Mouse (Mus musculus): ENCODE data around the gene Ccdc88b. TPM values are rescaled to one million over a fixed set of nuclear protein-coding genes. Genes with fewer than 3 reads are reported as not detected.

Gene Ccdc88b
- polyA plus RNA-seq, 1 experiment, result 82.5 TPM

DNA sequence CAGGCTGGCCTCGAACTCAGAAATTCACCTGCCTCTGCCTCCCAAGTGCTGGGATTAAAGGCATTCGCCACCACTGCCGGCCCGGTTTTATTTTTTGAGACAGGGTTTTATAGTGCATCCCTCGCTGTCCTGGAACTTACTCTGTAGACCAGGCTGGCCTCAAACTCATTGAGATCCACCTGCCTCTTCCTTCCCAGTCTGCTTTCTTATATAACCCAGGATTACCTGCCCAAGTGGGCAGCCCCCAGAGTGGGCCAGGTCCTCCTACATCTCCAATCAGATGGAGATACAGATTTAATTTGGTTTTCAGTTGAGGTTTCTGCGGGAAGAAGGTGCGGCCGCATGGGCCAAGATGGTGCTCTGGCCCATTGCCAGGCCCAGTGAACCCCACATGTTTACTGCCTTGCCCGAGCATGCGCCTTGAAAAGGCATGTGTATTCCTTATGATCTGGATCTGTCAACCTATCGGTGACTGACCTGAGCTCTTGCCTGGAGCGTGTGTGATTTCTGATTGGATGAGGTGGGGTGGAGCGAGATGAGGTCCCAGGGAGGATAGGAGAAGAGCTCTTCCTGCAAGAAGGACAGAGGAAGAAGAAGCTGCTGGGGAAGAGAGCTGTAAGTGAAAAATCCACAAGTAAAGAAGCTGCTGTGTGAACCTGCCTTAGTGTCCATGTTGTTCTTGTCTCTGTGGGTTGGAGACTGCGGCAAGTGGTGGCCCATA, 35.9 kb upstream of the Ccdc88b start:
- DNase-seq (ENCODE audit: low read depth in 1 of 2, low spot score in 2 of 2), result no peak
- TF ChIP-seq POLR2A (IDR thresholded peaks at IDR 0.05; ENCODE audit: low read depth, low read length) (no peak), CTCF (IDR thresholded peaks at IDR 0.05; ENCODE audit: extremely low read depth, insufficient read depth, insufficient read length, insufficient replicate concordance) (no peak)
- 97% methylated on average over 14 of the region's 14 CpGs for WGBS
- no peak overlapping the region for H3K27ac ChIP-seq (ENCODE audit: insufficient read depth, low read length)
- H3K4me3 ChIP-seq (ENCODE audit: extremely low read depth, insufficient read depth, insufficient read length), result no peak overlapping the region
- H3K27me3 ChIP-seq (ENCODE audit: control insufficient read depth, insufficient read depth, low read length), result no peaks in the 10 kb centered on the region
- no peaks in the 10 kb centered on the region for H3K4me1 ChIP-seq (ENCODE audit: control insufficient read depth, insufficient read depth, insufficient read length)
- no peaks in the 10 kb centered on the region for H3K36me3 ChIP-seq (ENCODE audit: control insufficient read depth, insufficient read depth, low read length)

DNA sequence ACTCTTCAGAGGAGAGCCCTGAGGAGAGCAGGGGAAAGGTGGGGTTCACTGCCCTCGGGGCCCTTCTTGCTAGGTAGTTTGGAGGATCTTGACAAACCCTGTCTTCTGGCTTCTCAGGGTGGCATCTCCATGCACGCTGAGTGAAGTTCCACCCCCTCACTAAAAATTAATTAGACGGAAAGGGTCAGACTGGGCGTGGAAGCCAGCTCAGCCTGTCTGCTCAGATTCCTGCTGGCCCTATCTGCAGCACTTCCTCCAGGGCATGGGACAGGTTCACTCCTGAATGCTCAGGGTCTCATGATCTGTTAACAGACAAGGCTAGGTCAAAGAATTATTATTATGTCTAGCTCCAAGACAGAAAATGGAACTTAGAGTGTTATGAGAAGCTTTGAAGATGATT, 34.5 kb upstream of the Ccdc88b start:
- no peak overlapping the region for H3K27ac ChIP-seq (ENCODE audit: insufficient read depth, low read length)
- no peak for DNase-seq (ENCODE audit: low read depth in 1 of 2, low spot score in 2 of 2)
- TF ChIP-seq POLR2A (IDR thresholded peaks at IDR 0.05; ENCODE audit: low read depth, low read length) (no peak), CTCF (IDR thresholded peaks at IDR 0.05; ENCODE audit: extremely low read depth, insufficient read depth, insufficient read length, insufficient replicate concordance) (no peak)
- H3K4me1 ChIP-seq (ENCODE audit: control insufficient read depth, insufficient read depth, insufficient read length), result no peaks in the 10 kb centered on the region
- 88% methylated on average over 4 of the region's 4 CpGs for WGBS
- no peaks in the 10 kb centered on the region for H3K36me3 ChIP-seq (ENCODE audit: control insufficient read depth, insufficient read depth, low read length)
- no peak overlapping the region for H3K4me3 ChIP-seq (ENCODE audit: extremely low read depth, insufficient read depth, insufficient read length)
- no peaks in the 10 kb centered on the region for H3K27me3 ChIP-seq (ENCODE audit: control insufficient read depth, insufficient read depth, low read length)

DNA sequence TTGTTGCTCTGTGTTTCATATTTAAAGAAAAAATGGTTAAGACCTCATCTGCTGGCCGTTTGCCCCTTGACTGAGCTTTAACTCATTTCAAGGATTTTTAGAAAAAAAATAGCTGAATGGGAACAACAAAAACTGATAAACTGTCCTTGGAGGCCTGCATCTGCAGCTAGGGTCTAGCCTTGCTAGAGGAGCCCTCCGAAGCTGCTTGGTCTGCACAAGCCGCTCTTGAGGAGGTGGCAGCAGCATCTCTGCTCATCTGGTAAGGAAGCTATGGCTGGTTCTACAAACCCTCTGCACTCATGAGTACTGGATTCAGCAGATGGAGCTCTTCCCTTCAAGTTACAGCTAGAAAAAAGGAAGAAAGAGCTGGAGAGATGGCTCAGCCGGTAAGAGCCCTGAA, 20.0 kb upstream of the Ccdc88b start:
- no peak for DNase-seq (ENCODE audit: low read depth in 1 of 2, low spot score in 2 of 2)
- Histone ChIP-seq H3K27me3 (ENCODE audit: control insufficient read depth, insufficient read depth, low read length) (no peaks in the 10 kb centered on the region), H3K36me3 (ENCODE audit: control insufficient read depth, insufficient read depth, low read length) (no peaks in the 10 kb centered on the region), H3K27ac (ENCODE audit: insufficient read depth, low read length) (no peak overlapping the region), H3K4me3 (ENCODE audit: extremely low read depth, insufficient read depth, insufficient read length) (no peak overlapping the region), H3K4me1 (ENCODE audit: control insufficient read depth, insufficient read depth, insufficient read length) (no peaks in the 10 kb centered on the region)
- WGBS, result 87% methylated on average over 4 of the region's 4 CpGs
- no peak for TF ChIP-seq POLR2A (IDR thresholded peaks at IDR 0.05; ENCODE audit: low read depth, low read length)

DNA sequence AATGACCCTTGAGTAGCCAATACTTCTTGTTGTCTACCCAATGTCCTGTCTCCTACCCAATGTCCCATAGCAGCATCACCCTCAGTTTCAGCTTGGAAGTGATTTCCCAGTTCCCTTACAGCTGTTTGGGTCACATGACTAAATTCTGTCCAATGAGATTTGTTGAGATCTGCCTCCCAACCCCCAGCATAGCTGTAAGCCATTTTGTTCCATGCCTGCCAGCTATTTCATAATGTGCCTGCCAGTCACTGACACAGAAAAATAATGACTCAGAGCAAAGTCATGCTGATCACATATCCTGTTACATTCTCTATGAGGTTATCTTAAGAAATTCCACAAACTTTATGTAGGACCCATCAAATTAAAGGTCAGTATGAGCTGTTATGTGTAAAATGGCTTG, 18.8 kb upstream of the Ccdc88b start:
- H3K4me3 ChIP-seq (ENCODE audit: extremely low read depth, insufficient read depth, insufficient read length), result no peak overlapping the region
- H3K27ac ChIP-seq (ENCODE audit: insufficient read depth, low read length), result no peak overlapping the region
- H3K4me1 ChIP-seq (ENCODE audit: control insufficient read depth, insufficient read depth, insufficient read length), result peaks cover 9% of the 10 kb centered on the region; the same call in 1 of the 2 replicates
- H3K36me3 ChIP-seq (ENCODE audit: control insufficient read depth, insufficient read depth, low read length), result no peaks in the 10 kb centered on the region
- no peaks in the 10 kb centered on the region for H3K27me3 ChIP-seq (ENCODE audit: control insufficient read depth, insufficient read depth, low read length)
- TF ChIP-seq CTCF (IDR thresholded peaks at IDR 0.05; ENCODE audit: extremely low read depth, insufficient read depth, insufficient read length, insufficient replicate concordance) (no peak), POLR2A (IDR thresholded peaks at IDR 0.05; ENCODE audit: low read depth, low read length) (no peak)
- DNase-seq (ENCODE audit: low read depth in 1 of 2, low spot score in 2 of 2), result no peak

DNA sequence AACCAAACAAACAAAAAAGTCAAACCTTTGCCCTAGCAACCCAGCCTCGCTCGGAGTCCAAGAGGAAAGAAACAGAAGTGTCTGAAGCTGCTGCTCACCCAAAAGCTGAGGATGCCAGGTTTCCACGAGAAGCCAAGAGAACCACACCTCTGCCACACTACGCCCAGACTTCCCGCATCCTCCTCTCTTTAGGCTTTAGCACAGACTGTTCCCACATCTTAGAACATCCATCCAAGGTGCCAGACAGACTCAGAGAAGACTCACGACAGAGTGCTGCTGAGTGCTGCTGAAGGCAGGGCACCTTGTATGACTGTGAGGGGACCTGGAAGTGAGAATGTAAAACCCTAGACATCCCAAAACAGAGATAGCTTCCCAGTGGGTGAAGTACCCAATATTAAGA, 17.8 kb upstream of the Ccdc88b start:
- no peak overlapping the region for H3K27ac ChIP-seq (ENCODE audit: insufficient read depth, low read length)
- H3K27me3 ChIP-seq (ENCODE audit: control insufficient read depth, insufficient read depth, low read length), result no peaks in the 10 kb centered on the region
- no peak overlapping the region for H3K4me3 ChIP-seq (ENCODE audit: extremely low read depth, insufficient read depth, insufficient read length)
- TF ChIP-seq CTCF (IDR thresholded peaks at IDR 0.05; ENCODE audit: extremely low read depth, insufficient read depth, insufficient read length, insufficient replicate concordance) (no peak), POLR2A (IDR thresholded peaks at IDR 0.05; ENCODE audit: low read depth, low read length) (no peak)
- no peak for DNase-seq (ENCODE audit: low read depth in 1 of 2, low spot score in 2 of 2)
- WGBS, result 87% methylated on average over 6 of the region's 6 CpGs
- no peaks in the 10 kb centered on the region for H3K36me3 ChIP-seq (ENCODE audit: control insufficient read depth, insufficient read depth, low read length)
- H3K4me1 ChIP-seq (ENCODE audit: control insufficient read depth, insufficient read depth, insufficient read length), result peaks cover 17% of the 10 kb centered on the region; the same call in 1 of the 2 replicates

DNA sequence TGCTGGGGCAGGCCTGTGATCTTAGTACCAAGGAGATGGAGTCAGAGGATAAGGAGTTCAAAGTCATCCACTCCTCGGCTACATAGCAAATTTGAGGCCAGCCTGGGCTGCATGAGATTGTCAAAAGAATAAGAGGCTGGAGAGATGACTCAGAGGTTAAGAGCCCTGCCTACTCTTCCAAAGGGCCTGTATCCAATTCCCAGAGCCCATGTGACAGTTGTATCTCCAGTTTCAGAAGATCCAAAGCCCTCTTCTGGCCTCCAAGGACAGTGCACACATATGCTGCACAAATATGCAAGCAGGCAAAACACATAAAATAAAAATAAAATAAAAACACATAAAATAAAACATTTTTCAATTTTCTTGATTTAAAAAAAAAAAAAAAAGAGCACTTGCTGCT, 16.2 kb upstream of the Ccdc88b start:
- no peak overlapping the region for H3K4me3 ChIP-seq (ENCODE audit: extremely low read depth, insufficient read depth, insufficient read length)
- WGBS, result 87% methylated on average over 1 of the region's 1 CpGs
- H3K27me3 ChIP-seq (ENCODE audit: control insufficient read depth, insufficient read depth, low read length), result no peaks in the 10 kb centered on the region
- DNase-seq (ENCODE audit: low read depth in 1 of 2, low spot score in 2 of 2), result no peak
- no peaks in the 10 kb centered on the region for H3K36me3 ChIP-seq (ENCODE audit: control insufficient read depth, insufficient read depth, low read length)
- TF ChIP-seq CTCF (IDR thresholded peaks at IDR 0.05; ENCODE audit: extremely low read depth, insufficient read depth, insufficient read length, insufficient replicate concordance), result no peak
- no peak for TF ChIP-seq POLR2A (IDR thresholded peaks at IDR 0.05; ENCODE audit: low read depth, low read length)
- no peak overlapping the region for H3K27ac ChIP-seq (ENCODE audit: insufficient read depth, low read length)
- H3K4me1 ChIP-seq (ENCODE audit: control insufficient read depth, insufficient read depth, insufficient read length), result peaks cover 19% of the 10 kb centered on the region; the same call in 1 of the 2 replicates

DNA sequence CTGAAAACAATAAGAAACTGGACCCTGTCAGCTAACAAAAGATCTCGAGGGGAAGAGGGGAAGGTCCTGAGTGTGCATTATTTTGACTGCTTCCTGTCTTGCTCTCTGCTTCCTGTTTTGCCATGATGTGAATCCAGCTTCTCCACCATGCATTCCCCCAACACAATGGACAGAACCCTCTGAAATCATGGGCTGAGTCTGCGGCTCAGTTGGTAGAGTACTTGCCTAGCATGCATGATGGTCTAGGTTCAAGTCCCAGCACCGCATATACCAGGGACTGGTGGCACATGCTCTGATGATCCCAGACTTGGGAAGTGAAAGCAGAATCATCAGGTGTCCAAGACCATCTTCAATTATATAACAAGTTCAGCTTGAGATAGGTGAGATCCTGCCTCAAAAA, 14.7 kb upstream of the Ccdc88b start:
- peaks cover 19% of the 10 kb centered on the region; the same call in 1 of the 2 replicates for H3K4me1 ChIP-seq (ENCODE audit: control insufficient read depth, insufficient read depth, insufficient read length)
- no peak for DNase-seq (ENCODE audit: low read depth in 1 of 2, low spot score in 2 of 2)
- TF ChIP-seq POLR2A (IDR thresholded peaks at IDR 0.05; ENCODE audit: low read depth, low read length), result no peak
- no peak for TF ChIP-seq CTCF (IDR thresholded peaks at IDR 0.05; ENCODE audit: extremely low read depth, insufficient read depth, insufficient read length, insufficient replicate concordance)
- no peaks in the 10 kb centered on the region for H3K27me3 ChIP-seq (ENCODE audit: control insufficient read depth, insufficient read depth, low read length)
- H3K36me3 ChIP-seq (ENCODE audit: control insufficient read depth, insufficient read depth, low read length), result no peaks in the 10 kb centered on the region
- H3K27ac ChIP-seq (ENCODE audit: insufficient read depth, low read length), result no peak overlapping the region
- WGBS, result 39% methylated on average over 3 of the region's 3 CpGs
- H3K4me3 ChIP-seq (ENCODE audit: extremely low read depth, insufficient read depth, insufficient read length), result no peak overlapping the region
